Mouse (Mus musculus): ENCODE results near the gene Faap100. TPM values are rescaled to one million over a fixed set of nuclear protein-coding genes. Genes with fewer than 3 reads are reported as not detected.
A peak's percentile ranks its signal among the peaks of the same experiment; 100 is the strongest.

Gene Faap100
- total RNA-seq, 2 experiments from 2014 or later, result 12.8 to 16.4 TPM

DNA sequence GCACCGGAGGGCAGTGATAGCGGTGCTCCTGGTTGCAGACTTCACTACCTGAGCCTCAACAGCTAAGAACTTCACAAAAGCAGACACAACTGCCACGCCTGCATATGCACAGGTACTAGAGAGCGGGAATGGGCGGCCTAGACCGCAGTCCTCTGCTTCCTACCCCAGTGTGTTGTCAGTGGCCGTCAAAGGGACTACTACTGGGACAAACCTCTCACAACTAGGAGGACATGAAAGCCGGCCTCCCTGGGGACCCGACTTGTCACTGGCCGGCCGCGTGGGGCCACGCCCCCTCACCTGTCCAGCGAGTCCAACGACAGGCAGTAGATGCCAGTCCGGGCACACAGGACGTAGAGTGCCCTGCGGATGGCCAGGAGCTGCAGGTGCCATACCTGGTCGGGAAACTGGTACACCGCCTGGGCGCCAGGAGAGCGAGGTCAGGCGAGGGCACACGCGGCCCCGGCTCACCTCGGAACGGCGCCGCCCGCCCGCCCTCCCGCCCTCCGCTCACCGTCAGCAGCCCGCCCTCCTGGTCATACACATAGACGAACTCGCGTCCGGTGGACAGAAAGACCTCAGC, 443 bp downstream of the Faap100 start:
- peak in 1 of 2 experiments; percentile 36 for DNase-seq (ENCODE audit: low spot score in 2 of 2)
- intact Hi-C loops (cut with DNase I), result no loop called here

DNA sequence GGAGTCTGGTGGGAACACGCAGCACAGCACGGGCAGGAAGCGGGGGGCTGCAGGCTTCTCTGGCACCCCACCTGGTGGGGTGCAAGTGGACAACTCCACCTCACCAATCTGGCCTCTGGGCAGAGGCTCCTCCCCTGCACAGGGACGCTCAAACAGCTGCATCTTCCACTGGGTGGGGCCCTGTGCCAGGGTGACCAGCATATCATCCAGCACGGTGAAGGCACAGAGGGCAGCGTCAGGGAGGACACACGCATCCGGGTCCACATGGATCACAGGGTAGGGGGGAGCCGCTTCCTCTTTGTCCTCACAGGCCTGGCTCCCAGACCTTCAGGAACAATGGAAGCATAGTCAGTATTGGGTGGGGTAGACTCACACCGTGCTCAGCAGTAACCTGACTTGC, 1.2 kb downstream of the Faap100 start:
- DNase-seq (ENCODE audit: low spot score in 2 of 2), result no peak
- intact Hi-C loops (cut with DNase I), result no loop called here

DNA sequence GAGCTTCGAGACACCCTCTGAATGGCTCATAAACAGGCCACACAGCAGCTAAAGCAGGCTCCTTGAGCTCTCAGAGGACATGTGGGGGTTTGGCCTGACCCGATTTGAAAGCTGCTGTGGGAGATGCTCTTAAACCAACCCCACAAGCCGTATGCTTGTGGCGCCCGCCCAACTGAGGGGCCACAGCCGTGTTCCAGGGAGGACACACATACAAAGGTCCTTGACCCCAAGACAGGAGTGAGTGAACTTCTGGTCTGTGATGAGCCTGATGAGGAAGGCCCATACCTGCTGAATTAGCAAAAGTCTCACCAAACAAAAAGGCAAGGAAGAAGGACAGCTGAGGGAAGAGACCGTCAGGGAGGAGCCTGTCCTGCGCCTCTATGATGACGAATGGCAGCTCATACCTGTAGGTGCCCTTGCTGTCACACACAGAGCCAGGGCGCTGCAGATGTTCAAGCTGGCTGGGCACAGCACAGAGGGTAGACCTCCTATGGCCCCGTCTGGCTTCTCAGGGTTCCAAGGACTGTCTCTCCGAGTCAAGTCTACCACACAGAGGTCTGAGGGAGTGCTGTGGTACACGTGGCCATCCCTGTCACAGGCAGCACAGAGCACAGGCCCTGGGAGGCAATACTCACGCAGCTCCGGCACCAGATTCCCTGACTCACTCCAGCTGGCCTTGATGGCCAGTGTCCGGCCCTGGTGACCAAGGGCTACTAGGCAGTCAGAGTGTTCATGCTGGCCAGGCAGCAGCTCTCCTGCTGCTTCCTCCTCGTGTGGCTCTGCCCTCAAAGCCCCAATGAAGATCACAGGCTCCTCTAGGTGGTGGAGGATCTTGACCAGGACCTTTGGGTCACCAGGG, 2.0 kb downstream of the Faap100 start:
- DNase-seq (ENCODE audit: low spot score in 2 of 2), result no peak
- intact Hi-C loops (cut with DNase I), result no loop called here

DNA sequence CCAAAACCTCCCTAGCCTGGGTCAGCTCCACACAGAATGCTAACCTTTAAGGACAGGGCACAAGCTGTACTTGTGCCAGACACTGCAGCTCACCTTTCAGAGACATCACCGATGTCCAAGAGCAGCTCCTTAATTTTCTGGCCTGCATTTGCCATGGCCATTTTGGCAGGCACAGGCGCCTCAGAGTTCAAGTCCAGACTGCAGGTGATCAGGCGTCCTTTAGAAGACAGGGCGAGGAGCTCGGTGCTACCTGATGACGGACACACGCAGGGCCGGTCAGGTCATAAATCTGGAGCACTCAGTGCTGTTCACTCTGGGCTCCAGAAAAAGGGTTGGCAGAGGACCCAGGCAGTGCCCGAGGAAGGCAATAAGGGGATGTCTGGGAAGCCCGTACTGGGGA, 3.2 kb downstream of the Faap100 start:
- DNase-seq (ENCODE audit: low spot score in 2 of 2), result no peak

DNA sequence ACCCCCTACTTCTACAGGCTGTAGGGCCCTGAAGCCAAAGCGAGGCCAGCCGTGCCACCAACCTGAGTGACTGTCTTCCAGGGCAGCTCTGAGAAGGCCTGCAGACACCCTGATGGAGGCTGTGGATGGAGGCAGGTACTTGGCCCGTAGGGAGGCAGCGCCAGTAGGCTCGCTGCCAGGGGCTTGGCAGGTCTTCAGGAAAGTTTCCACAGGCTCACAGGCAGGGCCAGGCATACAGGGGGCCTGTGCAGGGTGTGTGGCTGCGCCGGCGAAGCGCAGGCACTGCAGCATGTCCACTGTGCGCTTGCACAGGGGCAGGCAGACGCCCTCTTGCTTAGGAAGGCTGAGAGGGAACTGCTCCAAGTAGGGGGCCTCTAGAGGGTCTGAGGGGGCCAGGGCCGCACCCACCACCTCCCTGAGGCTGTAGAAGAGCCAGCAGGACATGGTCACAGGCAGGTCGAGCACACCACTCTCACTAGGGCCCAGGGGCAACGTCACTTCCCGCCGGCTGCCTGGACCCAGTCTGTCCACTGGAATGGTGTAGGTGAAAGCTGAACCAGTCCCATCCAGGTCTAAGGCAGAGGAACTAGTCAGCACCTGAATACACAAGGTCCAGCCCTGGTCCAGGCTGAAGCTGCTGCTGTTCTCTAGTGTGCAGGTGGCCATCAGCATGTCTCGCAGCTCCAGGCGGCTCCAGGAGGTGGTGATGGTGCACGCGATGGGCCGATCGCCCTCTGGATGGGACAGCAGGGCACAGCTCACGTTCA, 4.6 kb downstream of the Faap100 start:
- intact Hi-C loops (cut with DNase I), result no loop called here
- DNase-seq (ENCODE audit: low spot score in 2 of 2), result no peak

More for the DNA sequence above, 3.2 kb downstream of the Faap100 start:
- intact Hi-C loops (cut with DNase I), result no loop called here

DNA sequence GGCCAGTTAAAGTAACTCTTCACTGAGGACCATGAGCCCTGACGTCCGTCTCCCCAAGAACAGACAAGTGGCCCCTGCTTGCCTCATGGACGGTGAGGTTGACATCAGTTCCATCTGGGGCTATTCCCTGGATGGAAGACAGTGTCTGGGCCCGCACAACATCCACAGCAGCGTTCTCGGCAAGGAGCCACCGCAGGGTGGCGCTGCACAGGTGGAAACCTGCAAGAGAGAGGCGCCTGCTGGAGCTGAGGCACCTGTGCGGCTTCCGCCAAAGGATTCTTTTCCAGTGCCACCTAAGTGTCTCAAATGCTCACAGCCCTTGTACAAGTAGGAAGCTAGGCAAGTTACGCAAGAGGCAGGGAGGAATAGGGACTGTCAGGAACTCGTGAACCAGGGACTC, 5.5 kb downstream of the Faap100 start:
- intact Hi-C loops (cut with DNase I), result no loop called here
- DNase-seq (ENCODE audit: low spot score in 2 of 2), result no peak

DNA sequence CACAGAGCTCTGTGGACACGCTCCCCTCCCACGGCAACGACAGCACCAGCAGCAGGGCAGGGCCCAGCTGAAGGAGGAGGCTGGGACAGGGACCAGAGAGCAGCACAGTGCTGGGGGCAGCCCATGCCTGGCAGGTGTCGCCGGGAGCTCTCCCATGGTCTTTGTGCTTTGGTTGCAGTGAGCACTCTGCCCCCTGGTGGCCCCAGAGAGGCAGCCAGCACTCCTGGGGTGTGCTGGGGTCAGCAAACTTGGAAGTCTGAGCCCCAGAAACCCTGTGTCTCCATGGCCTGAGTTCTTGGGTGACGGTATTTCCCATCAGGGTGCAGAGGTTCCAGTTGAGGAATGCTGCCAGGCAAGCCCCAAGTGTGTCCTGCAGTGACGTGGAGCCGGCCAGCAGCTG, 8.9 kb downstream of the Faap100 start:
- intact Hi-C loops (cut with DNase I), result no loop called here
- peak in 1 of 2 experiments; percentile 53 for DNase-seq (ENCODE audit: low spot score in 2 of 2)

DNA sequence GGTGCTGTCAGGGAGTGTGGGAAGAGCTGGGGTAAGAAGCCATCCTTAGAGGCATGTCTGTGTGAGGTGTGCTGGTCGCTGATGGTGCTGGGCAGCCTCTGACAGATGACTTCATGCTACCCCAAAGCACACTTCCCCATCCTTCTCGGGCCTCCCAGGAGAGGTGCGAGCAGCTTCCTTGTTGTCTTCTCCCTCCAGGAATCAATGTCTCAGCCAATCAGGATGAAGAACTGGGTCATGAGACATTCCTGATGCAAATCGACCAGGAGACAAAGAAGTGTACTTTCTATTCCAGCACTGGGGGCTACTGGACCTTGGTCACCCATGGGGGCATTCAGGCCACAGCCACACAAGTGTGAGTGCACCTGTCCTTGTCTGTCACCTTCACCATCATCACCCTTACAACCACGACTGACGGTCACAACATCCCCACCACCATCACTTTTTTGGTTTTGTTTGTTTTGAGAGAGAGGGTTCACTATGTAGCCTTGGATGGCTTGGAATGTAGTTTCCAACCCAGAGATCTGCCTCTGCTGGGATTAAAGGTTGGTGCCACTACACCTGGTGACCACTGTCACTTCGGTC, 12.0 kb downstream of the Faap100 start:
- no peak for DNase-seq (ENCODE audit: low spot score in 2 of 2)
- intact Hi-C loops (cut with DNase I), result no loop called here

DNA sequence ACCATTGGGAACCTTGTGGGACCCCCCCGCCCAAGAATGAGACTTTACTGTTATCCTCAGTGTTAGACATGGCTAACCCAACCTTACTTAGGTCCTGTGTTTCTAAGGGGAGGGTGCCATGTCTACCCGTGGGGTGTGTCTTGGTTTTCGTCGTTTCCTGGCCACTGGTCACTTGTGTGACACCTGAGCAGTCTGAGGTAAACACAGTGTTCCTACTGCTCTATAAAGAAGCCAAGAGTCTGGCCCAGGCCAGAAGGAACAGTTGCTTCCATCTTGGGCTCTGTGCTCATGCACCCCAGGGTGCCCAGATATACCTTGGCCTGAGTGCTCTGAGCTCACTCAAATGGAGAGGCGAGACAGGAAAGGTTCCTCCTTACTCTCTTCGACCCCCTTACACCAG, 15.7 kb downstream of the Faap100 start:
- no peak for DNase-seq (ENCODE audit: low spot score in 2 of 2)
- intact Hi-C loops (cut with DNase I), result no loop called here

DNA sequence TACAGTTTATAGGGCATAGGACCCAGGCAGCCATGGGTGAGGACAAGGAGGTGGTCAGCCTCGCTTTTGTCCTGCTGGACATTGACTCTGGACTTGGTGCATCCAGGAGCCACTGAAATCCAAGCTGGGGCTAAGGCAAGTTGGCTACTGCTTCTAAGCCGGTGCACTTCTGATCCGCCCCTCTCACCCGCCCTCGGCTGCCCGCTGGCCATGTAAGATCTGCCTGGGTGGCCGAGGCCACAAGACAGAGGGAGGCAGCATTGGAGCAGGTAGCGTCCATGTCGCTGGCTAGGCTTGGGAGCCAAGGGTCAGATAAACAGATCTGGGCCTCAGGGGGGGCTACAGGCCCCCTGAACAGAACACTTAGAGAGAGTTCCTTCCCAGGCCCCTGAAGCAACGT, 17.3 kb downstream of the Faap100 start, which contains the start of gene Fscn2:
Gene Fscn2 (plus strand): TSS at position 240 of the 400 bp plus-strand sequence.
- intact Hi-C loops (cut with DNase I), result no loop called here
- DNase-seq (ENCODE audit: low spot score in 2 of 2), result no peak

DNA sequence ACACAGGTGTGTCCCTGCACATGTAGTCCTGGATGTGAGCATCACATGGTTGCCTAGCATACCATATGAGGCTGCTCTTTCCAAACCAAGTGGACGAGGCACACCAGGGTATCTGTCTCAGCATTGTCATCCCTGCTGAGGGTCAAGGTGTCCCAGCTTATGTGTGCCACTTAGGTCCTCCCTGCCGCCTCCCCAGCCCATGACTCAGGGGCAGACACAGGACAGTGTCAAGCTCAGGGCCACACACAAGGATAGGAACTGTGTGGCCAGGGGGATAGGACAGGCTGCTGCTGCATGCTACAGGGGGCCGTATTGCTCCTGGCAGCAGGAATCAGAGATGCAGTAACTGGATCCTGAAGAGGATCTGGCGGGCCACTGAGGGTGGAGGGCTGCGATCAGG, 17.8 kb downstream of the Faap100 start:
- DNase-seq (ENCODE audit: low spot score in 2 of 2), result no peak
- intact Hi-C loops (cut with DNase I), result no loop called here

DNA sequence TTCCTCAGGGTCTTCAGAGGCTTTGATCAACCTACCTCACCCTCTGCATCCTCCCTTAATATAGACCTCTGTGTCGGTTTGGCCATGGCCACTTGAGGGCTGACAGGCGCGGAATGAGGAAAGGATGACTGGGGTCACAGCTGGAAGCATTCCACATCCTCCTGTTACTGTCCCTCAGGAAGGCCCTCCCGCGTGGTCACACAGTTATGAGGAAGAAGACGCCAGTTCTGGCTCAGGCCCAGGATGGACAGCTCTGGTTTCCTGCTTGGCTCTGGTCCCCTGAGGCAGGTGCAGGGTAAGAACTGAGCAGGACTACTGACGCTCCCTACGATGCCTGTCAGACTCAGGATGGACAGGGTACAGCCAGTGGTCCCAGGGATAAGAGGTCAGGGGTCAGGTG, 18.5 kb downstream of the Faap100 start:
- intact Hi-C loops (cut with DNase I), result no loop called here
- no peak for DNase-seq (ENCODE audit: low spot score in 2 of 2)

DNA sequence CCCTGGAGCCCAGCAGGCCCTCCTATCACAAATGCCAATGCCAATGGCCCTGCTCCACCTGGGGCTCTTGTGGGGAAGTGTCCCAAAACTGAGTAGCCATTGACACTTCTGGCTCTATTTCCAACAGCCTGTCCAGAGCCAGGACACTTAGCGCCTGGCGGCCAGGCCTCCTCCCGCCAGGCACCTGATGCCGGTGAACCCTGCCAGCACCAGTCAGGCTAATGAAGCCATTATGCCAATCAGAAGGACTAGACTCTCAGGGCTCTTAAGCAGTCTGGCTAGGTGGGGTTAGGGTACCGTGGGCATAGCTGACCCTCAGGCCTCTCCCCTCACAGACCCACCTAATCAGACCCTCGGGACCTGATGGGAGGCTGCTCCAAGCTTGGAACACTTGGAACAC, 19.2 kb downstream of the Faap100 start:
- no peak for DNase-seq (ENCODE audit: low spot score in 2 of 2)
- intact Hi-C loops (cut with DNase I), result no loop called here

DNA sequence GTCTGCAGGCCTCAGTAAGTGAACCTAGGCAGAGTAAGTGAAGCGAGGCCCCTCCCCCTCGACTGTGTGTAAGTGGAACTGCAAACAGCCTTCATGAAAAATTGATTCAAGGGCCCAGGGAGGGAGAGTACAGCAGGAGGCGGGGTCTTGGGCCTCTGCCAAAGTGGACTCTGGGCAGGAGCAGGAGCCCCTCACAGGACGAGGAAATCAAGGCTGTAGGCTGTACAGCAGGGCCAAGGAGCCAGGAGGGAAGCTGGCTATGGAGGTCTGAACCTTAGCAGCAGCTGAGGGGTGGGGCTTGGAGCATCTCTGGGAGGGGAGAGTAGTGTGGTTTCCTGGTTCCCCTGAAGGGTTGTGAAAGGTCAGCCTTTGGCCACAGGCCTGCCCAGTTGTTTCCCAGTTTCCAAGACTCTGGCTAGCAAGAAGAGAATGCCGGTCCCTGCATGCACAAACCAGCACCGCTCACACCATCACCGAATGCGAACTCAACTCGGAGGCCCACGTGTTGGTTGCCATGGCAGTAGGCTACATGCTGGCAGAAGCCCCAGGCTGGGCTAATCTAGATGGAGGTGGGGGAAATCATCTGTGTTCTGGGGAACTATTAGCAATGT, 20.7 kb downstream of the Faap100 start:
- intact Hi-C loops (cut with DNase I), result no loop called here
- peak; percentile 70 to 71 for DNase-seq (ENCODE audit: low spot score in 2 of 2)

DNA sequence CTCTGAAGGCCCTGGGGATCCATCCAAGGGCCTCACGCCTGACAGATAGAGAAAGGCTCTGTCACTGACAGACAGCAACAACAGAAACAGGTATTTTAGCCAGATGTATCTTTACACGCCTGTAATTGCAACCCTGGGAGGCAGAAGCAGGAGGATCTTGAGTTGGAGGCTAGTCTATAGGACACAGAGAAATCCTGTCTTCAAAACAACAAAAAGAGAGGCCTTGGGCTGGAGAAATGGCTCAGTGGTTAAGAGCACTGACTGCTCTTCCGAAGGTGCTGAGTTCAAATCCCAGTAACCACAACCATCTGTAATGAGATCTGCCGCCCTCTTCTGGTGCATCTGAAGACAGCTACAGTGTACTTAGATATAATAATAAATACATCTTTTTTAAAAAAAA, 21.7 kb downstream of the Faap100 start:
- intact Hi-C loops (cut with DNase I), result no loop called here
- no peak for DNase-seq (ENCODE audit: low spot score in 2 of 2)

DNA sequence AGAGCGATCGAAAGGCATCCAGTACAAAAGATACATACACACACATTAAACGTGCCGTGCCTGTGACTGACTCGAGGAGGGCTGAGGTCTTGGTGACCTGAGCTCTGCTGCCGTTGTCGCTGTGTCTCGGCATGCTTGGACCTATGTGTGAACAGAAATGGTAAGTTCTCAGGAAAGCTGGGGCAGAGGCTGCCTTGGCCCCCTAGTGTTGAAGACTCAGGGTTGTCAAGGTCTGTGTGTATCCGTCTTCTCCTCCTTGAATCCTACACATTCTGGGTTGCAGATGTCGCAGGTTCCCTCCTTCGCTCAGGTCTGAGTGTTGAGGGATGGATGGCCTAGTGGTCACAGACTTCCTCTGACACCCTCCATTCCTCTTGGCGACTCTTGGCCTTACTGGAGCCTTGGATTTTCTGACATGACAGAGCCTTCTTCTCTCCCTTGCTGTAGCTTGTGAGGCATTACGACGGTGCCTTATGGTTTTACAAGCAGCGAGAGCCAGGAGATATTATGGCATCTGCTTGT, 22.2 kb downstream of the Faap100 start:
- DNase-seq (ENCODE audit: low spot score in 2 of 2), result no peak
- intact Hi-C loops (cut with DNase I), result no loop called here

DNA sequence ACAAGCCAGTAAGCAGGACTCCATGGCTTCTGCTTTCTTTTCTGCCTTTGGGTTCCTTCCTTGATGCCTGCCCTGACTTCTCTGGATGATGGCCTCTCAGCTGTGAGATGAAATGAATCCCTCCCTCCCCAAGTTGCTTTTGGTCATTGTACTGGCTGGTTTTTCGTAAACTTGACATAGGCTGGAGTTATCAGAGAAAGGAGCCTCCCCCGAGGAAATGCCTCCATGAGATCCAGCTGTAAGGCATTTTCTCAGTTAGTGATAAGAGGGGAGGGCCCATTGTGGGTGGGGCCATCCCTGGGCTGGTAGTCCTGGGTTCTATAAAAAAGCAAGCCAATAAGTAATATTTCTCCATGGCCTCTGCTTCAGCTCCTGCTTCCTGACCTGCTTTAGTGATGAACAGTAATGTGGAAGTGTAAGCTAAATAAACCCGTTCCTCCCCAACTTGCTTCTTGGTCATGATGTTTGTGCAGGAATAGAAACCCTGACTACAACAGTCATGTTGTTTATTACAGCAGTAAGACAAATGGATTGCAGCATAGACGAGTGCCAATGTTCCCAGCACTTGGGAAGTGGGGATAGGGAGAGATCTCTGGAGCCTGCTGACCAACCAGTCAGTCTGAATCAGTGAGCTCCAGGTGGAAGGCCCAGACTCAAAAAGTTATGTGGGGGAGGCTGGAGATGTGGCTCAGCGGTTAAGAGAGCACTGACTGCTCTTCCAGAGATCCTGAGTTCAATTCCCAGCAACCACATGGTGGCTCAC, 23.1 kb downstream of the Faap100 start:
- intact Hi-C loops (cut with DNase I), result no loop called here

DNA sequence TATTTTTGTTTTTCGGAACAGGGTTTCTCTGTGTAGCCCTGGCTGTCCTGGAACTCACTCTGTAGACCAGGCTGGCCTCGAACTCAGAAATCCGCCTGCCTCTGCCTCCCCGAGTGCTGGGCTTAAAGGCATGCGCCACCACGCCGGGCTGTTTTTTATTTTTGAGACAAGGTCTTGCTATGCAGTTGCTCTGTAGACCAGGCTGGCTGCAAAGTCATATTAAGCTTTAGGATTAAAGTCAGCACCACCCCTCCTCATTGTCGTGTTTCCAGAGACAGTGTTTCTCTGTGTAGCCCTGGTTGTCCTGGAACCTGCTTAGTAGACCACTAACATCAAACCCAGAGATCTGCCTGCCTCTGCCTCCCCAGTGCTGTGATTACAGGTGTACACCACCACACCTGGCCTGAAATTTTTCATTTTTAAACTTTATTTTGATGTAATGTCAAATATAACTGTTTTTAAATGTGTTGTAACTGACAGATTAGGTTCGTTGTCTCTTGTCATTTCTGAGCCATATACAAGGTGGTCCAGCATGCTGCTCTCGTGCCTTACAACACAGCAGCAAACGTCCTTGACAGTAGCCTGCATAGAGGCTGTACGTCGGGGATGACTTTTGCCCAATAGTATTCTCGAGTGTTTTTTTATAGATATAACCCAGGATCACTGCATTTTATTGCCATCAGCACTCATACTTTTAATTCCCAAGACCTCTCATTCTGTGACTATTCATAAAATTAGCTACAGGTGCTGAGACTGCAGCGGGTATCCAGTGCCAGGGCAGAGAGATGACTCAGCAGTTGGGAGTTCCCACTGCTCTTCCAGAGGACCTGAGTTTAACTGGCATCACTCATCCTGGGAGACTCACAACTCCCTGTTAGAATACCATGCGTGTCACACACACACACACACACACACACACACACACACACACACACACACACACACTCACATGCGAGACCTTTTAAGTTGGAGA, 24.0 kb downstream of the Faap100 start:
- peak in 1 of 2 experiments; percentile 1 for DNase-seq (ENCODE audit: low spot score in 2 of 2)
- intact Hi-C loops (cut with DNase I), result no loop called here

More for the DNA sequence above, 23.1 kb downstream of the Faap100 start:
- no peak for DNase-seq (ENCODE audit: low spot score in 2 of 2)

Data from left cerebral cortex, postnatal 36 days (tissue).